Mouse (Mus musculus) A20 (cell line): ENCODE measurements around the gene Carm1.
"Not testable (repeated sequence)": the region's sequence is repeated elsewhere in the genome, so short reads cannot be mapped to it uniquely, and the experiment has no call there.

Source experiments
- DNase-seq: peaks from one replicate; pipeline ENCODE4 v3.0.0-alpha.2; 2011; ENCODE audit warnings: low read depth, low spot score

The Carm1 gene

GRCm38 (mm10) chr9:21575253-21575652, 28.6 kb downstream of the Carm1 start:
- no peak for DNase-seq

GRCm38 (mm10) chr9:21576286-21576685, 29.6 kb downstream of the Carm1 start:
- DNase-seq: no peak

- no peak for DNase-seq
These were observed 31.5 kb downstream of the Carm1 start for GRCm38 (mm10) chr9:21578226-21578625.

- no peak for DNase-seq
These were observed 38.7 kb downstream of the Carm1 start for GRCm38 (mm10) chr9:21585401-21585800.

DNA sequence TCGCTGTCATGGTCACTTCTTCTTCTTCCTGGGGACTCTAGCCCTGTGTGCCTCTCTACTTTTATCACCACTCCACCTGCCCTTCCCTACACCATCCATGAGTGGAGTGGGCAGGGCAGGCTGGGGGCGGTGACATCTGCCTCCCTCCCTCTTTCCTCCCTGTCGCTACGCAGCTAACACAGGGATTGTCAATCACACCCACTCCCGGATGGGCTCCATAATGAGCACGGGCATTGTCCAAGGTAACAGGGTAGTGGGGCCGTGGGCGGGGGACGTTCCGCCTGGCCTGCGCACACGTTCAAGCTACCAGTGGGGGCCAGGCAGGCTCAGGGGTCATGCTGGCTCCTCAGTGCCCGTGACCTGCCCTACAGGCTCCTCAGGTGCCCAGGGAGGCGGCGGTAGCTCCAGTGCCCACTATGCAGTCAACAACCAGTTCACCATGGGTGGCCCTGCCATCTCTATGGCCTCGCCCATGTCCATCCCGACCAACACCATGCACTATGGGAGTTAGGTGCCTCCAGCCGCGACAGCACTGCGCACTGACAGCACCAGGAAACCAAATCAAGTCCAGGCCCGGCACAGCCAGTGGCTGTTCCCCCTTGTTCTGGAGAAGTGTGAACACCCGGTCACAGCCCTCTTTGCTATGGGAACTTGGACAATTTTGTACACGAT, 41.1 kb downstream of the Carm1 start:
- no peak for DNase-seq

DNA sequence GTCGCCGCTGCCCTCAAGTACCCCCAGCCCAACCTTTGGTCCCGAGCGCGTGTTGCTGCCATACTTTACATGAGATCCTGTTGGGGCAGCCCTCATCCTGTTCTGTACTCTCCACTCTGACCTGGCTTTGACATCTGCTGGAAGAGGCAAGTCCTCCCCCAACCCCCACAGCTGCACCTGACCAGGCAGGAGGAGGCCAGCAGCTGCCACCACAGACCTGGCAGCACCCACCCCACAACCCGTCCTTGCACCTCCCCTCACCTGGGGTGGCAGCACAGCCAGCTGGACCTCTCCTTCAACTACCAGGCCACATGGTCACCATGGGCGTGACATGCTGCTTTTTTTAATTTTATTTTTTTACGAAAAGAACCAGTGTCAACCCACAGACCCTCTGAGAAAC, 41.7 kb downstream of the Carm1 start:
- DNase-seq: no peak

GRCm38 (mm10) chr9:21589538-21589937, 42.8 kb downstream of the Carm1 start:
- no peak for DNase-seq

- DNase-seq: peak; percentile 59
These were observed 44.6 kb downstream of the Carm1 start for GRCm38 (mm10) chr9:21591127-21591830.

DNA sequence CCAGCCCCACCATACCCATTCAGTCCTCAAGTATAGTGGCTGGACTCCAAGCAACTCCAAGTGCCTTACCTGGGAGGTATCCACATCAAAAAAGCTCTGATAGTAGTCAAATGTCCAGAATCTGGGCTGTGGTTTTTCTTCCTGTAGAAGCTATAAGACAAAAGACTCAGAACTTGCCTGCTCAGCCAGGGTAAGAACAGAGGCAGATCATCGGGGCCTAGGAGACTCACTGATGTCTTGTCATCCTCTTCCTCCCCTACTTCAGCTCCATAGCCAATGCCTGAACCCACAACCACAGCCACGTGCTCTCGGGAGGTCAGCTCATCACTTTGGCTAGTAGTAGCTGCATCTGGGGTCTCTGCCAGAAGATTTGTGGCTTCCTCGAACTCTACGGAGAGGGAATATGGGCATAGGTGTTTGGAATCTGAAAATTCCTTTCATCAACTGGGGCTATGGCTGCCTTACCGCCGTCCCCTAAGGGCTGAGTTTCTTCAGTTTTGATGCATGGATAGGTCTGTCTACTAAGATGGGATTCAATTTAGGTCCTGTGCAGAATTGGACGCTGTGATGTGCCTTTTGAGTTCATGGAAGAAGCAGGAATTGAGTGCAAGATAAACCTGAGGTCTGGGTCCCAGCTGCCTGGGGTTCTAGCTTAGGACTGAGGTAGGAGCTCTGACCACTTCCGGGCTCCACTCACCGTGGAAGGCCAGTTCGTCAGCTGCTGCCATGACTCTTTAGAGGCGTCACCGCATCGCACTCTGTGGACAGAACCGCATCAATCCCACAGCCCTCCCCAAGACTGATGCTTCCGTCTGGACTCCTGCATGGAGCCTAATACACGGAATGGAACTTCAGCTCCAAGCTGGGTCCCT, 45.4 kb downstream of the Carm1 start:
- no peak for DNase-seq

DNA sequence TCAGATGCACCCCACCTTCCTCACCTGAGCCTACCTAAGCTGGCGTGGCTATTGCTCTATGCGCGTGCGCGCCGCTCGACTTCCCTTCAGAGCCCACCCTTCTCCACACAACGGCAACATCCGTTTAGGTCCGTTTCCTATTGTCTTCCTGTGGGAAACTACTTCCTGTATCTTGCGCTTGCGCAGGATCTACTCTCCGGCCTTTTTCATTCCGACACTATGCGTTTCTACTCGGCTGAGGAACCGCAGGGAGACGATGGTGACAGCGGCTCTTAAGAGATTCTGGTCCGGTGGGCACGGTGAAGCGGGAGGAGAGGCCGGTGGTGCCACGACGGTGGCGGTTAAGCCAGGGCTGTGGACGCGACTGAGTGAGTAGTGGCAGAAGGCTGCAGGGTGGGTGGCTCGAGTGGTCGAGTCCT, 46.0 kb downstream of the Carm1 start, which contains the start of the genes Timm29 and Yipf2:
Gene Timm29, plus strand, starts transcription at position 20 of the 419 bp plus-strand sequence.
Gene Yipf2, minus strand, starts transcription at position 126 of the 419 bp plus-strand sequence.
- DNase-seq: peak; percentile 91

DNA sequence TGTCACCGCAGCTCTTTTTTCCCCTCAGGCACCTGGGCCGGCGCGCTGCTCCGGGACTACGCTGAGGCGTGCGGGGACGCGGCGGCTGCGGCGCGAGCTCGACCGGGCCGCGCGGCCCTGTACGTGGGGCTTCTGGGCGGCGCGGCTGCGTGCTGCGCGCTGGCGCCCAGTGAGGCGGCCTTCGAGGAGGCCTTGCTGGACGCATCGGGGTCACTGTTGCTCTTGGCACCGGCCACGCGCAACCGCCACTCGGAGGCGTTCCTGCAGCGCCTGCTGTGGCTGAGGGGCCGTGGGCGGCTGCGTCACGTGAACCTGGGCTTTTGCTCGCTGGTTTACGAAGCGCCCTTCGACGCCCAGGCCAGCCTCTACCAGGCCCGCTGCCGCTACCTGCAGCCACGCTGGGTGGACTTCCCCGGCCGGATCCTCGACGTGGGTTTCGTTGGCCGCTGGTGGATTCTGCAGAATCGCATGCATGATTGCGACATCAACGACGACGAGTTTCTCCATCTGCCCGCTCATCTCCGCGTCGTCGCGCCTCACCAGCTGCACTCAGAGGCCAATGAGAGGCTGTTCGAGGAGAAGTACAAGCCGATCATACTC, 46.5 kb downstream of the Carm1 start:
- peak; percentile 41 for DNase-seq

DNA sequence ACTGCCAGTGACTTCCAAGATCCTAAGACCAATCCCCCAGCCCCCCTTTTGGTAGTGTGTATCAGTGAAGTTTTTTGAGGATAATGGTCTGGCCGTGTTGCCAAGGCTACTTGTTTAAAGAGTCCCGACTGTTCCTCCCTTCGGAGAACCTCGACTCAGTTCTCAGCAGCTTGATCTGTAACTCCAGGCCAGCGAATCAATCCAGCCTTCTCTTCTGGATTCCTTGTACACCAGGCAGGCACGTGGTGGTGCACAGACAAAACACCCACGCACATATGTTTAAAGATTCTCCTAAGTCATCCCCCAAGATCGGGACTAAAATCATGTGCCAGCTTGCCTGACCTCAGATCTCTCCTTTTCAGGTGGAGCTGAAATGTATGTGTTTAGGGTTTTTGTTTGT, 47.7 kb downstream of the Carm1 start:
- not testable (repeated sequence) for DNase-seq

GRCm38 (mm10) chr9:21594838-21595237, 48.1 kb downstream of the Carm1 start:
- DNase-seq: no peak

GRCm38 (mm10) chr9:21598198-21598597, 51.5 kb downstream of the Carm1 start:
- peak; percentile 49 for DNase-seq

- DNase-seq: no peak
These were observed 53.5 kb downstream of the Carm1 start for GRCm38 (mm10) chr9:21600186-21600585.

DNA sequence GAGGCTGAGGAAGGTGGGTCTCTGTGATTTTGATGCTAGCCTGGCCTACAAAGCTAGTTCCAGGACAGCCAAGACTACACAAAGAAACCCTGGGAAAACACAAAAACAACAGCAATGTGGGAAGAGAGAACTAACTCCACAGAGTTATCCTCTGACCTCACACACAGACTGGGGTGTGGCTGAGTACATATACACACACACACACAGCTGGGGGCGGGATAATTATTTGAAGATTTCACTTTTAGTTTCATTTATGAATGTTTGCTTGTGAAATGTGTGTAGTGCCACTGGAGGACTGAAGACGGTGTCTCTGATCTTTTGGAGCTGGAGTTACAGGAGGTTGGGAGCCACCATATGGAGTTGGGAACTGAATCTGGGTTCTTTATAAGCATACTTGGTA, 54.4 kb downstream of the Carm1 start:
- DNase-seq: no peak

DNA sequence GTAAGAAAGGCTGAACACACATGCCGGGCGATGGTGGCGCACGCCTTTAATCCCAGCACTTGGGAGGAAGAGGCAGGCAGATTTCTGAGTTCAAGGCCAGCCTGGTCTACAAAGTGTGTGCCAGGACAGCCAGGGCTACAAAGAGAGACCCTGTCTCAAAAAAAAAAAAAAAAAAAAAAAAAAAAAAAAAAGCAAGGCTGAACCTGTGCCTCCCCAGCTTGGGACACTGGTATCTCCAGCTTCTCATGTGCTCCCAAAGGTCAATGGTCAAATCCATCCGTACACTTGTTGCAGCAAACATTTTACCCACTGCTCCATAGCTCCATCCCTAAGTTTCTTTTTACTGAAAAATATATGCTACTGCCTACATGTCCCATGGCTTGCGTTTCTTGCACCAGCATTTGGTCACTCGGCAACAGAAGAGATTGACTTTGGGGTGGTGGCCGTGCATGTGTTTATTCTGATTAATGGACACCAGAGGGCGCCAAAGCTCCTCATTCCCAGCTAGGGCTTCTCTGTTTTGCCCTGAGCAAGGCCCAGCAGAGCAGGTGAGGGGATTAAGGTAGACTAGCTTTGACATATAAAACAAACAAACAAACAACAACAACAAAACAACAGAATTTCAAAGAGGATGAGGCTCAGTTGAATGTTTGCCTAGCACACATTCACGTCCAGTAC, 55.2 kb downstream of the Carm1 start:
- peak; percentile 69 for DNase-seq

DNA sequence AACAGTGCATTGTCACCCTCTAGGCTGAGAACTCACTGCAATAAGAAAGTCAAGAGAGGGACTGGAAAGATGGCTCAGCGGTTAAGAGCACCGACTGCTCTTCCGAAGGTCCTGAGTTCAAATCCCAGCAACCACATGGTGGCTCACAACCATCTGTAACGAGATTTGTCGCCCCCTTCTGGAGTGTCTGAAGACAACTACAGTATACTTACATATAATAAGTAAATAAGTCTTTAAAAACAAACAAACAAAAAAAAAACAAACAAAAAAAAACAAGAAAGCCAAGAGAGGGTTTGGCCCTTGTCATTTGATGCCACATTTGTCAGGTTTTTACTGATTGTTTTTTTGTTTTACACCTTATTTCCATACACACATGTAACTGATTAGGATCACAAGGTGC, 57.4 kb downstream of the Carm1 start:
- DNase-seq: no peak

- DNase-seq: no peak
These were observed 59.2 kb downstream of the Carm1 start for GRCm38 (mm10) chr9:21605865-21606264.

GRCm38 (mm10) chr9:21606648-21607047, 60.0 kb downstream of the Carm1 start:
- no peak for DNase-seq

GRCm38 (mm10) chr9:21609861-21610260, 63.2 kb downstream of the Carm1 start:
- peak; percentile 63 for DNase-seq
